Mouse (Mus musculus): ENCODE measurements at regions not wholly inside any gene's neighbourhood (a gene's known extent, or its start where the extent isn't known, plus 50 kb on each side); places are given as distances from the start of the nearest gene placed in this dataset.
A peak's percentile ranks its signal among the peaks of the same experiment; 100 is the strongest.

- no peak for DNase-seq
These were observed 390.4 kb downstream of the Poteg start for GRCm38 (mm10) chr8:27837903-27838302.

- no peak for DNase-seq
These were observed 419.1 kb downstream of the Poteg start for GRCm38 (mm10) chr8:27866468-27866995.

DNA sequence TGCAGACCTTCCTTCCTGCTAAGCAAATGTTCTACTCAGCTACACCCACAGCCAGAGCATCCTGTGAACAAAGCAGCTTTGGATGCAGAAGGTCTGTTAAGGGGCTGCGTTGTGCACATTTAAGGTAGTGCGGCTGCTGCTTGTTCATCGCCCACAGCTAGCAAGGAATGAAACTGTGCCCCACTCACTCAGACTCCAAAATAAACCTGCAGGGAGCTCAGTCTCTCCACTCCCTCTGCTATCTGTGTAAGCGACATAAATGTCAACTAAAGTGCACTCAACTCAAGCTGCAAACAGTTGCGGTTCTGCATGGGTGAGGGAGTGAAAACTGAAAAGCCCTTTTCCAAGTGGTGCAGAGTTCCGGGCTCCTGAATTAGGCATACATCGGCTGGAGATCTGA, 421.1 kb downstream of the Poteg start:
- DNase-seq = peak; percentile 11 to 17

GRCm38 (mm10) chr8:27877691-27878264, 430.3 kb downstream of the Poteg start:
- DNase-seq = no peak

- no peak for DNase-seq
These were observed 441.8 kb downstream of the Poteg start for GRCm38 (mm10) chr8:27889292-27889691.

- DNase-seq = peak; percentile 3
These were observed 446.9 kb downstream of the Poteg start for GRCm38 (mm10) chr8:27894325-27894724.

GRCm38 (mm10) chr8:27900115-27900514, 452.6 kb downstream of the Poteg start:
- DNase-seq = no peak

- DNase-seq = no peak
These were observed 456.3 kb downstream of the Poteg start for GRCm38 (mm10) chr8:27903796-27904195.

- no peak for DNase-seq
These were observed 462.0 kb downstream of the Poteg start for GRCm38 (mm10) chr8:27909347-27909945.

DNA sequence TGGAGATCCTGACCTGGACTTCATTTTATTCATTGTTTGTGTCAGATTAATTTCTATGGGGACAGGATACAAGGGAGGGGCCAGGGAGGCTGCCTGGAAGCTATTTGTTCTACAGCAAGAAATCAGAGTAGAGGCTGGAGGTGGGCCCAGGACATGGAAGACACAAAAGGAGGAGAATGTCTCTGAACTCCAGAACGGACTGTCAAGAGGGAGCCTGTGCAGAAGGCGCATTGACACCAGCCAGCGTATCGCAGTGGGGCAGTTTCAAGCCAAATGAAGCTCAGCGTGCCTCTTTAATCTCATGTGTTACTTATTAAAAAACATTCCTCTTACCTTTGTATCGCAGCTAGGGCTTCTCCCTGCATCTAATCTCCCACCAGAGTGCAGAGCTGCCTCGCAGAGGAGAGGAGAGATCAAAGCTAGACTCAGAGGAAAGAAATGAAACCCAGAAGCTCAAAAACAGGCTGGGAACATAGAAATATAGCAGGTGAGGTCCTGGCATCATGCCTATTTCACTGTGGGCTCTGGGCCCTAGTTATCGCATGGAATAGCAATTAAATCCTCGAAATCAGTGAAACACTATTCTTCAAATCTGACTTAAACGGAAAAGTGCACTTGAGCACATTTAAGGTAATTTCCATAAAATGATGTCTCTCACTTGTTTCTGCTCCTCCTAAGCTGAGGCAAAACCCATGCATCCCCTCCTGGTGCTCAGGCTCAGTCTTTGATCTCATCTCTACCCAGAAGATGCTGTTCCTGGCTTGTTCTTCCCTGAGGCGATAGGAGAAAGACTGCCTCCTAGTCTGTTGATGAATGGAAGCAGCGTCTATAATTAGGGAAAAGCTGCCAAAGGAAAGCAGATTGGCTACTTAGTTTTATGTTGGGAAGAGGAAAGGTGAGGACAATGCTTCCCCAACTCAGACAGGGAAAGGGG, 491.4 kb downstream of the Poteg start:
- no peak for DNase-seq

GRCm38 (mm10) chr8:27955000-27955399, 507.5 kb downstream of the Poteg start:
- no peak for DNase-seq

DNA sequence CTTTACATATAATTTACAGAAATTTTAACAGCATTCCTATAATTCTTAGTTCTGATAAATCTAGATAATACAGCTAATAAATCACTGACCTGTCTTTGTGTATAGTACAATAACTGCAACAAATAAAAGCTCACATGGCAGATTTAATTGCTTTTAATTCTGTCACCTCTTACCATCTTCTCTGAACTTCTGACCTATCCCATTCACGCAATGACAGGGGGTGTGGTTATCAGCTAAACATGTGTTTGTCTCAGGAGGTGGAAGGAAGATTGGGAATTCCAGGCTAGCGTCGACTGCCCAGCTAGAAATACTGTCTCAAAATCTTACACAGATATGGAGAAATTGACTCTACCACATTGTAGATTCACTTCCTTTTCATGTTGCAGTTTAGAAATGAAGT, 533.5 kb downstream of the Poteg start:
- no peak for DNase-seq

DNA sequence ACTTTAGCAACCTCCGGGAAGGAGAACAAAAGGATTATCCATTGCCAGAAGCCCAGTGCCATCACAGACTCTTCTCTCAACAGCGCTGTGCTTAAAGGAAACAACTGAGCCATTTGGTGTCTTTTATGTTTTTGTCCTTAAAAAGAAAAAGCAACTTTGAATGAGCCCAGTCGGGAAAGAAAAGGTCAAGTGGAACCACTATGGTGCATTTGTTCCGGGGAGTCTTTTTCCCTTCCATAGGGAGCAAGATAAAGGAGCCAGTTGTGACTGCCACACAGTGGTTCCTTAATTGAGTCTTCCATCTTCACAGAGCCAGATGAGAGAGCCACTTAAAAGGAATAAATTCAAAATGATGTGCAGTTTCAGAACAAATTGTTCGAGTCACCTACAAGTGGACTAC, 534.3 kb downstream of the Poteg start:
- no peak for DNase-seq

DNA sequence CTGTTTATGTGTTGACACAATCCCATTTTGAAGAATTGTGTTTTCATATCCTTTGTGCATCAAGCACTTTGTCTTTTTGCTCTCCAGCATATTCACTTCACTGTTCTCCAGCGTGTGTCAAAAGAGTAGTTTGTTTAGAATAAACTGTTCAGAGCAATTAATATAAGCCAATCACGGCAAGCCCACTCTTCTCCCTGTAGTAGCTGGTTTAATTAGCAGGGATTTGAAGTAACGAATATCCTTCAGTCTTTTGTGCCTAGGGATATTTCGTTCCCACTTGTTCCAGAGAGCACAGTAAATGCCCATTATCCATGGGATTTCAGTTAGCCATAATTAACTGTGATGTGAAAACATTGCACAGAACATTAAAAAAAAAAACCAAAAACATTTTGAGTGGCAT, 565.4 kb downstream of the Poteg start:
- no peak for DNase-seq
